Mouse (Mus musculus) limb, embryonic 12.5 days (tissue): ENCODE measurements around the gene Gm17720. TPM values are rescaled to one million over a fixed set of nuclear protein-coding genes. Genes with fewer than 3 reads are reported as not detected.
"Not testable (repeated sequence)": the region's sequence is repeated elsewhere in the genome, so short reads cannot be mapped to it uniquely, and the experiment has no call there.

Source experiments
- ATAC-seq: fragments of 200-750 bp; cut with Nextera tagmentation; 2 replicates; pipeline ENCODE4 v1.8.0; 2017; ENCODE audit warnings: low read depth, moderate TSS enrichment; ENCODE audit not compliant: insufficient number of reproducible peaks, insufficient read depth, low FRiP score, low TSS enrichment
- H3K27ac ChIP-seq: fragments of 300-500 bp; sonication (generic); 2 replicates; pipeline ENCODE4 v1.5.1; 2016; ENCODE audit warnings: mild to moderate bottlenecking, moderate library complexity
- H3K27me3 ChIP-seq: fragments of 300-500 bp; sonication (generic); 2 replicates; pipeline ENCODE4 v1.6.1; 2016; ENCODE audit warnings: mild to moderate bottlenecking, moderate library complexity
- H3K36me3 ChIP-seq: fragments of 300-500 bp; sonication (generic); 2 replicates; pipeline ENCODE4 v1.6.1; 2016; ENCODE audit warnings: mild to moderate bottlenecking, moderate library complexity
- H3K4me1 ChIP-seq: fragments of 300-500 bp; sonication (generic); replicated peaks from 2 replicates; pipeline ENCODE4 v1.6.1; 2016
- H3K4me2 ChIP-seq: fragments of 300-500 bp; sonication (generic); 2 replicates; pipeline ENCODE4 v1.6.1; 2016; ENCODE audit warnings: mild to moderate bottlenecking, moderate library complexity
- H3K4me3 ChIP-seq: fragments of 300-500 bp; sonication (generic); replicated peaks from 2 replicates; pipeline ENCODE4 v1.5.1; 2016; ENCODE audit warnings: mild to moderate bottlenecking
- H3K9ac ChIP-seq: fragments of 300-500 bp; sonication (generic); replicated peaks from 2 replicates; pipeline ENCODE4 v1.6.1; 2016; ENCODE audit warnings: mild to moderate bottlenecking, moderate library complexity
- H3K9me3 ChIP-seq: fragments of 300-500 bp; sonication (generic); 2 replicates; pipeline ENCODE4 v1.6.1; 2016; ENCODE audit warnings: mild to moderate bottlenecking, moderate library complexity
- WGBS: fragments of 180-500 bp; shearing (Covaris S2); methylation state at CpG from one replicate; pipeline ENCODE4 v1.1.7; 2016; 5-methylcytosine and 5-hydroxymethylcytosine counted together
- polyA plus RNA-seq: library from polyadenylated mRNA; unstranded; fragments of >200 nt; fragmentation: Nextera tagmentation; extraction: Ambion mirVana; gene quantifications from 2 replicates; pipeline ENCODE4 v1.2.1, GENCODE M21; 2016

The Gm17720 gene
- polyA plus RNA-seq, 1 experiment from 2014 or later = not detected

- H3K9ac ChIP-seq = no peak overlapping the region
- peaks cover 7% of the 10 kb centered on the region; the same call in 1 of the 2 replicates for H3K9me3 ChIP-seq
- no peak overlapping the region for H3K27ac ChIP-seq
- WGBS = 37% methylated on average over 7 of the region's 7 CpGs
- no peak overlapping the region for H3K4me2 ChIP-seq
- no peaks in the 10 kb centered on the region for H3K36me3 ChIP-seq
- ATAC-seq = no peak
- no peak overlapping the region for H3K4me3 ChIP-seq
- no peaks in the 10 kb centered on the region for H3K4me1 ChIP-seq
- H3K27me3 ChIP-seq = no peaks in the 10 kb centered on the region
These were observed 63.3 kb downstream of the Gm17720 start for GRCm38 (mm10) chr8:110039216-110039615.

- H3K9me3 ChIP-seq = no peaks in the 10 kb centered on the region
- ATAC-seq = no peak
- no peak overlapping the region for H3K4me2 ChIP-seq
- H3K27me3 ChIP-seq = no peaks in the 10 kb centered on the region
- no peak overlapping the region for H3K27ac ChIP-seq
- H3K4me1 ChIP-seq = no peaks in the 10 kb centered on the region
- H3K36me3 ChIP-seq = no peaks in the 10 kb centered on the region
- WGBS = 82% methylated on average over 2 of the region's 2 CpGs
- H3K4me3 ChIP-seq = no peak overlapping the region
- no peak overlapping the region for H3K9ac ChIP-seq
These were observed 66.4 kb downstream of the Gm17720 start for GRCm38 (mm10) chr8:110036156-110036555.

- ATAC-seq = no peak
- H3K4me2 ChIP-seq = no peak overlapping the region
- no peak overlapping the region for H3K27ac ChIP-seq
- no peaks in the 10 kb centered on the region for H3K27me3 ChIP-seq
- 80% methylated on average over 4 of the region's 4 CpGs for WGBS
- H3K9ac ChIP-seq = no peak overlapping the region
- H3K9me3 ChIP-seq = no peaks in the 10 kb centered on the region
- H3K4me3 ChIP-seq = no peak overlapping the region
- H3K36me3 ChIP-seq = no peaks in the 10 kb centered on the region
- H3K4me1 ChIP-seq = no peaks in the 10 kb centered on the region
These were observed 68.2 kb downstream of the Gm17720 start for GRCm38 (mm10) chr8:110034331-110034730.

- H3K4me2 ChIP-seq, H3K4me1 ChIP-seq, H3K9me3 ChIP-seq, H3K36me3 ChIP-seq, H3K4me3 ChIP-seq, H3K9ac ChIP-seq, H3K27me3 ChIP-seq, ATAC-seq, H3K27ac ChIP-seq: not testable (repeated sequence)
- WGBS = 40% methylated on average over 8 of the region's 8 CpGs
These were observed 68.8 kb downstream of the Gm17720 start for GRCm38 (mm10) chr8:110033771-110034170.

Other genes starting within 250 kb of the Gm17720 start
- 3.7 and 4.0 TPM in 2 replicates for gene Phlpp2, start 234.2 kb downstream of the Gm17720 start, polyA plus RNA-seq
- 0.50 and 0.79 TPM in 2 replicates for gene Marveld3, start 140.6 kb downstream of the Gm17720 start, polyA plus RNA-seq
- not detected in 2 replicates for gene Tat, start 112.3 kb downstream of the Gm17720 start, polyA plus RNA-seq
- gene Chst4, start 63.0 kb downstream of the Gm17720 start, polyA plus RNA-seq = not detected in 2 replicates
- gene Zfp612, start 23.0 kb downstream of the Gm17720 start, polyA plus RNA-seq = 12.3 and 13.5 TPM in 2 replicates
- not detected in 2 replicates for gene Gm21964, start 1.5 kb downstream of the Gm17720 start, polyA plus RNA-seq
- 15.5 and 31.0 TPM in 2 replicates for gene Calb2, start 65.5 kb upstream of the Gm17720 start, polyA plus RNA-seq
- 9.1 and 9.7 TPM in 2 replicates for gene Cmtr2, start 112.9 kb upstream of the Gm17720 start, polyA plus RNA-seq
- 0.06 and 0.16 TPM in 2 replicates for gene Hydin, start 164.2 kb upstream of the Gm17720 start, polyA plus RNA-seq